Comparison of ENCODE assay signal across 30 mouse cellular contexts in genomic region chr3:55420436-55421083, GRCm38 (mm10). TPM values are rescaled to one million over a fixed set of nuclear protein-coding genes. Genes with fewer than 3 reads are reported as not detected.
A peak's percentile ranks its signal among the peaks of the same experiment; 100 is the strongest.
DNase-seq lines count a peak whose midpoint lies in the region; ATAC-seq and TF ChIP-seq lines count a peak whose summit lies in the region.
"Had no signal": no experiment of that assay in that cellular context is flagged by ENCODE, and none has a peak within 500 bp of the region (broad histone marks: within the 10 kb centered on the region; RNA-seq: fewer than 3 reads in every experiment).

No protein-coding gene starts in this region.

- no peak overlapping the region for H3K4me3 ChIP-seq in hindbrain, embryonic 13.5 days
- no peak overlapping the region for H3K4me3 ChIP-seq in hindbrain, embryonic 10.5 days
- H3K4me3 ChIP-seq in cortical plate, adult 2 months (ENCODE audit: insufficient read depth, low read length): no peak overlapping the region
- H3K4me3 ChIP-seq: heart, embryonic 12.5 days; midbrain, embryonic 12.5 days; neural tube, embryonic 12.5 days had no signal

- ATAC-seq in hindbrain, embryonic 13.5 days (ENCODE audit: low FRiP score): no peak
- ATAC-seq: lung, postnatal 0 days had no signal

- peak overlapping the region; percentile 91 for H3K27ac ChIP-seq in hindbrain, embryonic 13.5 days
- no peak overlapping the region for H3K27ac ChIP-seq in hindbrain, embryonic 10.5 days
- 0 out of 2 replicates have a peak overlapping the region, but pooled peaks have one; percentile 61 for H3K27ac ChIP-seq in cortical plate, adult 2 months (ENCODE audit: insufficient read depth, low read length)
- H3K27ac ChIP-seq: neural tube, embryonic 12.5 days had no signal

- H3K36me3 ChIP-seq in hindbrain, embryonic 13.5 days: no peaks in the 10 kb centered on the region
- H3K36me3 ChIP-seq in hindbrain, embryonic 10.5 days: no peaks in the 10 kb centered on the region
- H3K36me3 ChIP-seq: heart, embryonic 12.5 days; midbrain, embryonic 12.5 days; neural tube, embryonic 12.5 days had no signal

- no peak overlapping the region for H3K4me2 ChIP-seq in hindbrain, embryonic 13.5 days
- H3K4me2 ChIP-seq: heart, embryonic 12.5 days; midbrain, embryonic 12.5 days; neural tube, embryonic 12.5 days had no signal

- TF ChIP-seq CTCF in cortical plate, adult 2 months (IDR thresholded peaks at IDR 0.05; ENCODE audit: extremely low read depth, insufficient read depth, low read length): no peak

- peaks cover 67% of the 10 kb centered on the region for H3K4me1 ChIP-seq in hindbrain, embryonic 13.5 days (replicated peaks)
- peaks cover 50% of the 10 kb centered on the region for H3K4me1 ChIP-seq in hindbrain, embryonic 10.5 days (replicated peaks)
- H3K4me1 ChIP-seq in cortical plate, adult 2 months (ENCODE audit: control insufficient read depth, insufficient read depth, low read length): peaks cover 23% of the 10 kb centered on the region

- no peak for DNase-seq in hindbrain, embryonic 10.5 days (ENCODE audit: low spot score)
- DNase-seq in kidney, postnatal 10 days: peak; percentile 27
- DNase-seq in kidney, postnatal 36 days: no peak
- peak; percentile 53 for DNase-seq in forelimb bud, embryonic 11.5 days (ENCODE audit: low read depth, low spot score)
- no peak for DNase-seq in adrenal gland, adult 2 months
- DNase-seq: adrenal gland, adult 8-10 months; cerebellum, adult 11-12 months; cerebellum, postnatal 10 days; heart, postnatal 10 days; kidney, adult 11 months; left cerebral cortex, postnatal 4 days; thymus, postnatal 14 days had no signal

- no peaks in the 10 kb centered on the region for H3K27me3 ChIP-seq in hindbrain, embryonic 13.5 days
- no peaks in the 10 kb centered on the region for H3K27me3 ChIP-seq in hindbrain, embryonic 10.5 days (ENCODE audit: insufficient read depth, poor library complexity, severe bottlenecking)
- H3K27me3 ChIP-seq: heart, embryonic 12.5 days; midbrain, embryonic 12.5 days; neural tube, embryonic 12.5 days had no signal

- TF ChIP-seq POLR2A in cortical plate, adult 2 months (IDR thresholded peaks at IDR 0.05; ENCODE audit: extremely low read depth, insufficient read depth, low read length): no peak

- WGBS in hindbrain, embryonic 13.5 days: 48% methylated on average over 8 of the region's 8 CpGs
- 63% methylated on average over 8 of the region's 8 CpGs for WGBS in hindbrain, embryonic 10.5 days

- no peaks in the 10 kb centered on the region for H3K9me3 ChIP-seq in hindbrain, embryonic 13.5 days
- H3K9me3 ChIP-seq in hindbrain, embryonic 10.5 days: no peaks in the 10 kb centered on the region
- H3K9me3 ChIP-seq: heart, embryonic 12.5 days; midbrain, embryonic 12.5 days; neural tube, embryonic 12.5 days had no signal

- H3K9ac ChIP-seq in hindbrain, embryonic 13.5 days: no peak overlapping the region
- H3K9ac ChIP-seq: heart, embryonic 12.5 days; midbrain, embryonic 12.5 days; neural tube, embryonic 12.5 days had no signal

RNA-seq across cellular contexts. Expression of gene Gm21954, which starts 51.5 kb away (rescaled TPM):
- polyA plus RNA-seq in hindbrain, embryonic 13.5 days (2015; fragmentation: Nextera tagmentation; extraction: Ambion mirVana): not detected in 2 replicates
- polyA plus RNA-seq in hindbrain, embryonic 10.5 days (2016; fragmentation: Nextera tagmentation; extraction: Ambion mirVana): not detected in 2 replicates
- polyA plus RNA-seq in cortical plate, adult 2 months (2012; rRNA removed): not detected in 2 replicates
- total RNA-seq in adrenal gland, adult 2 months (2021): not detected
- polyA plus RNA-seq in adrenal gland, adult 2 months (2012; rRNA removed): not detected in 2 replicates
- total RNA-seq: adrenal gland, adult 8-10 months; gastrocnemius, adult 8-10 months; heart, postnatal 10 days; layer of hippocampus, postnatal 14 days; left cerebral cortex, adult 8-10 months; left cerebral cortex, postnatal 4 days; liver, adult 2 months; MEL had no signal
- polyA plus RNA-seq: C2C12; embryonic facial prominence, embryonic 11.5 days; forebrain, embryonic 11.5 days; gonadal fat pad, adult 2 months; heart, embryonic 12.5 days; large intestine, adult 2 months; liver, adult 2 months; liver, embryonic 16.5 days; lung, postnatal 0 days; midbrain, embryonic 12.5 days; neural tube, embryonic 12.5 days; stomach, embryonic 14.5 days had no signal

Comparison
In these comparisons a context has a peak if more than half of its experiments do, and no peak if none do; other contexts are left out.
1. DNase-seq: peak in kidney, postnatal 10 days (single experiment) and forelimb bud, embryonic 11.5 days (single experiment); none in hindbrain, embryonic 10.5 days (single experiment), kidney, postnatal 36 days (0 of 2) and adrenal gland, adult 2 months (single experiment).